Mouse (Mus musculus) MEL (cell line): Measurements from ENCODE around the gene Fbrs. TPM values are rescaled to one million over a fixed set of nuclear protein-coding genes. Genes with fewer than 3 reads are reported as not detected.

ENCODE experiments used
- DNase-seq: peaks from one replicate; pipeline ENCODE4 v3.0.0; 2011; ENCODE audit warnings: low read depth, low spot score
- H3K27ac ChIP-seq: 2 replicates; pipeline ENCODE4 v1.5.1; 2012; ENCODE audit warnings: low read depth, mild to moderate bottlenecking, control low read depth, low read length, moderate library complexity; ENCODE audit not compliant: control insufficient read depth
- H3K27me3 ChIP-seq, 2 experiments: fragments of 150-350 bp in 1 of 2; sonication (generic) in 1 of 2; 2 replicates each; pipeline ENCODE4 v1.6.1; 2012; ENCODE audit warnings: low read length in 2 of 2, mild to moderate bottlenecking in 2 of 2, improper control_type of control experiment in 1 of 2, moderate library complexity in 1 of 2; ENCODE audit not compliant: insufficient read depth in 2 of 2, control insufficient read depth in 1 of 2
- H3K36me3 ChIP-seq, 2 experiments: 2 replicates each; pipeline ENCODE4 v1.6.1; 2012 to 2014; ENCODE audit warnings: low read length in 2 of 2, improper control_type of control experiment in 1 of 2, inconsistent platforms in 1 of 2, mild to moderate bottlenecking in 1 of 2; ENCODE audit not compliant: insufficient read depth in 2 of 2, control insufficient read depth in 1 of 2
- H3K4me1 ChIP-seq, 2 experiments: fragments of 150-350 bp in 1 of 2; sonication (generic) in 1 of 2; 2 replicates each; pipeline ENCODE4 v1.6.1; 2012; ENCODE audit warnings: low read length in 2 of 2, improper control_type of control experiment in 1 of 2, mild to moderate bottlenecking in 1 of 2; ENCODE audit not compliant: insufficient read depth in 2 of 2, control insufficient read depth in 1 of 2
- H3K4me3 ChIP-seq, 2 experiments: fragments of 150-350 bp in 1 of 2; sonication (generic) in 1 of 2; 2 replicates each; pipeline ENCODE4 v1.5.1; 2012; ENCODE audit warnings: low read depth in 2 of 2, low read length in 2 of 2, mild to moderate bottlenecking in 2 of 2, moderate library complexity in 2 of 2, control low read depth in 1 of 2, improper control_type of control experiment in 1 of 2; ENCODE audit not compliant: control insufficient read depth in 1 of 2, insufficient read depth in 1 of 2
- H3K79me2 ChIP-seq: 2 replicates; pipeline ENCODE4 v1.6.1; 2012; ENCODE audit warnings: mild to moderate bottlenecking, low read length, moderate library complexity; ENCODE audit not compliant: control insufficient read depth, poor library complexity, insufficient read depth
- H3K9ac ChIP-seq: 2 replicates; pipeline ENCODE4 v1.6.1; 2012; ENCODE audit warnings: low read depth, mild to moderate bottlenecking, control low read depth, low read length, moderate library complexity; ENCODE audit not compliant: control insufficient read depth, poor library complexity, severe bottlenecking
- H3K9me3 ChIP-seq: fragments of 150-350 bp; sonication (generic); replicated peaks from 2 replicates; pipeline ENCODE4 v1.6.1; 2012; ENCODE audit warnings: mild to moderate bottlenecking, low read length, improper control_type of control experiment, moderate library complexity; ENCODE audit not compliant: insufficient read depth
- CHD1 ChIP-seq: IDR thresholded peaks from 2 replicates; pipeline ENCODE4 v1.6.1; 2012; ENCODE audit warnings: low read depth, mild to moderate bottlenecking, inconsistent platforms, low read length, improper control_type of control experiment
- E2F4 ChIP-seq: IDR thresholded peaks from 2 replicates; pipeline ENCODE4 v1.6.1; 2011; ENCODE audit warnings: low read depth, low read length, improper control_type of control experiment, borderline replicate concordance
- EP300 ChIP-seq, 2 experiments: IDR thresholded peaks; 2 replicates each; pipeline ENCODE4 v1.6.1; 2011; ENCODE audit warnings: improper control_type of control experiment in 2 of 2, low read length in 2 of 2, low read depth in 1 of 2, mild to moderate bottlenecking in 1 of 2
- GATA1 ChIP-seq: IDR thresholded peaks from 2 replicates; pipeline ENCODE4 v1.6.1; 2011; ENCODE audit warnings: low read depth, low read length, improper control_type of control experiment
- MAX ChIP-seq: IDR thresholded peaks from 2 replicates; pipeline ENCODE4 v1.6.1; 2011; ENCODE audit warnings: low read length, improper control_type of control experiment
- MEF2A ChIP-seq: IDR thresholded peaks from 2 replicates; pipeline ENCODE4 v1.6.1; 2014; ENCODE audit warnings: low read depth, mild to moderate bottlenecking, inconsistent platforms, low read length, improper control_type of control experiment; ENCODE audit not compliant: poor library complexity, insufficient replicate concordance, severe bottlenecking; ENCODE audit errors: extremely low read depth
- MYC ChIP-seq: IDR thresholded peaks from 2 replicates; pipeline ENCODE4 v1.6.1; 2011; ENCODE audit warnings: low read depth, mild to moderate bottlenecking, low read length, improper control_type of control experiment, moderate library complexity
- NELFE ChIP-seq: IDR thresholded peaks from 2 replicates; pipeline ENCODE4 v1.6.1; 2011; ENCODE audit warnings: low read depth, low read length, improper control_type of control experiment
- POLR2A ChIP-seq, 2 experiments: IDR thresholded peaks; 2 replicates each; pipeline ENCODE4 v1.6.1; 2011 to 2012; ENCODE audit warnings: low read length in 2 of 2, mild to moderate bottlenecking in 2 of 2, control low read depth in 1 of 2, improper control_type of control experiment in 1 of 2, low read depth in 1 of 2, moderate library complexity in 1 of 2; ENCODE audit not compliant: control insufficient read depth in 1 of 2, insufficient read depth in 1 of 2, poor library complexity in 1 of 2
- POLR2AphosphoS2 ChIP-seq: IDR thresholded peaks from 2 replicates; pipeline ENCODE4 v1.6.1; 2011; ENCODE audit warnings: low read length, improper control_type of control experiment
- SIN3A ChIP-seq: IDR thresholded peaks from 2 replicates; pipeline ENCODE4 v1.6.1; 2012; ENCODE audit warnings: low read length, improper control_type of control experiment, inconsistent platforms
- TCF12 ChIP-seq: IDR thresholded peaks from 2 replicates; pipeline ENCODE4 v1.6.1; 2014; ENCODE audit warnings: low read depth, mild to moderate bottlenecking, inconsistent platforms, low read length, improper control_type of control experiment, moderate library complexity
- ZKSCAN1 ChIP-seq: IDR thresholded peaks from 2 replicates; pipeline ENCODE4 v1.6.1; 2012; ENCODE audit warnings: low read depth, mild to moderate bottlenecking, inconsistent platforms, low read length, improper control_type of control experiment, moderate library complexity
- ZMIZ1 ChIP-seq: IDR thresholded peaks from 2 replicates; pipeline ENCODE4 v1.6.1; 2012; ENCODE audit warnings: low read depth, mild to moderate bottlenecking, inconsistent platforms, low read length, improper control_type of control experiment, moderate library complexity
- polyA plus RNA-seq, 2 experiments: library from polyadenylated mRNA; stranded (reverse) in 1 of 2; unstranded in 1 of 2; fragments of >175 nt in 1 of 2; fragments of >200 nt in 1 of 2; gene quantifications; 2 replicates each; pipeline versions ENCODE4 v1.2.1 to v1.2.4; 2012; ENCODE audit warnings: low replicate concordance in 2 of 2, low read depth in 1 of 2; ENCODE audit not compliant: insufficient read length in 2 of 2, insufficient read depth in 1 of 2, missing spikeins in 1 of 2
- total RNA-seq: library from RNA; depleted of rRNA; stranded (reverse); fragments of 300-350 nt; gene quantifications from 2 replicates; pipeline ENCODE4 v1.2.3, GENCODE M21; 2012

The Fbrs gene
- total and polyA plus RNA-seq, 3 experiments: 7.5 to 53.3 TPM; not detected in 1

- TF ChIP-seq MEF2A: peak; percentile 36; the same call in 1 of the 2 replicates
- TF ChIP-seq E2F4: no peak
- peak; percentile 78 for TF ChIP-seq POLR2AphosphoS2
- TF ChIP-seq POLR2A (IDR thresholded peaks at IDR 0.05; ENCODE audit: control insufficient read depth in 1 of 2, insufficient read depth in 1 of 2, low read depth in 1 of 2, low read length in 2 of 2, poor library complexity in 1 of 2): peak; percentile 51 to 71; a peak in 2 of 4 replicates
- TF ChIP-seq MYC: 0 out of 2 replicates have a peak, but pooled peaks have one; percentile 11
- no peak for TF ChIP-seq GATA1
- peak; percentile 76 for TF ChIP-seq MAX
- no peak for TF ChIP-seq ZKSCAN1
- peak; percentile 53 for TF ChIP-seq TCF12
- TF ChIP-seq SIN3A: peak; percentile 92
- TF ChIP-seq NELFE: peak; percentile 61
- TF ChIP-seq, all 39 proteins: peak for 22
These were observed 1.0 kb upstream of the Fbrs start (continued) for GRCm38 (mm10) chr7:127477687-127478634.

GRCm38 (mm10) chr7:127479318-127480225 is 573 bp downstream of the Fbrs start:
- H3K4me1 ChIP-seq: peaks cover 0 to 15% of the 10 kb centered on the region in 2 experiments; a peak in 3 of 4 replicates
- TF ChIP-seq POLR2A (IDR thresholded peaks at IDR 0.05; ENCODE audit: control insufficient read depth in 1 of 2, insufficient read depth in 1 of 2, low read depth in 1 of 2, low read length in 2 of 2, poor library complexity in 1 of 2) (0 out of 4 replicates have a peak, but pooled peaks of 1 of the 2 experiments have one; percentile 30), CHD1 (peak; percentile 66; the same call in 1 of the 2 replicates), EP300 (IDR thresholded peaks at IDR 0.05; ENCODE audit: low read depth in 1 of 2, low read length in 2 of 2) (0 out of 4 replicates have a peak, but pooled peaks of 1 of the 2 experiments have one; percentile 5), ZMIZ1 (no peak)
- TF ChIP-seq, all 39 proteins: peak for 3
- DNase-seq: peak; percentile 30
- Histone ChIP-seq H3K79me2 (peaks cover 26% of the 10 kb centered on the region), H3K4me3 (peak overlapping the region; percentile 73 to 84), H3K27ac (peak overlapping the region; percentile 93), H3K9me3 (no peaks in the 10 kb centered on the region), H3K27me3 (no peaks in the 10 kb centered on the region), H3K36me3 (peaks cover 5 to 13% of the 10 kb centered on the region in 2 experiments; a peak in 3 of 4 replicates), H3K9ac (peak overlapping the region; percentile 84)
